Mouse (Mus musculus) liver, embryonic 11.5 days (tissue): ENCODE measurements around the gene Faah. TPM values are rescaled to one million over a fixed set of nuclear protein-coding genes. Genes with fewer than 3 reads are reported as not detected.

Experiments
- ATAC-seq: fragments of 200-750 bp; cut with Nextera tagmentation; replicated peaks from 2 replicates; pipeline ENCODE4 v1.8.0; 2017; ENCODE audit warnings: moderate number of reproducible peaks, mild to moderate bottlenecking, moderate TSS enrichment, moderate library complexity; ENCODE audit not compliant: low FRiP score
- DNase-seq: peaks from one replicate; pipeline ENCODE4 v3.0.0-alpha.2; 2017; ENCODE audit warnings: low spot score
- H3K27ac ChIP-seq: fragments of 300-500 bp; sonication (generic); 2 replicates; pipeline ENCODE4 v1.5.1; 2014; ENCODE audit warnings: mild to moderate bottlenecking, low read depth, low read length, control low read depth
- H3K27me3 ChIP-seq: fragments of 300-500 bp; sonication (generic); replicated peaks from 2 replicates; pipeline ENCODE4 v1.6.1; 2014; ENCODE audit warnings: low read length, mixed read lengths; ENCODE audit not compliant: control insufficient read depth, insufficient read depth
- H3K36me3 ChIP-seq: fragments of 300-500 bp; sonication (generic); 2 replicates; pipeline ENCODE4 v1.6.1; 2014; ENCODE audit warnings: mild to moderate bottlenecking, low read length, moderate library complexity, mixed read lengths; ENCODE audit not compliant: control insufficient read depth, insufficient read depth
- H3K4me1 ChIP-seq: fragments of 300-500 bp; sonication (generic); replicated peaks from 2 replicates; pipeline ENCODE4 v1.6.1; 2014; ENCODE audit warnings: low read length, mixed read lengths; ENCODE audit not compliant: control insufficient read depth, insufficient read depth
- H3K4me2 ChIP-seq: fragments of 300-500 bp; sonication (generic); 2 replicates; pipeline ENCODE4 v1.6.1; 2014; ENCODE audit warnings: mild to moderate bottlenecking, control low read depth, moderate library complexity
- H3K4me3 ChIP-seq: fragments of 300-500 bp; sonication (generic); 2 replicates; pipeline ENCODE4 v1.5.1; 2014; ENCODE audit warnings: low read depth, low read length, control low read depth
- H3K9ac ChIP-seq: fragments of 300-500 bp; sonication (generic); 2 replicates; pipeline ENCODE4 v1.6.1; 2014; ENCODE audit warnings: low read depth, low read length, control low read depth
- H3K9me3 ChIP-seq: fragments of 300-500 bp; sonication (generic); 2 replicates; pipeline ENCODE4 v1.6.1; 2016; ENCODE audit warnings: low read length, inconsistent platforms, mixed read lengths; ENCODE audit not compliant: control insufficient read depth
- WGBS: fragments of 180-500 bp; shearing (Covaris S2); extraction: QIAGEN DNeasy Blood & Tissue Kit; methylation state at CpG from one replicate; pipeline ENCODE4 v1.1.7; 2014; 5-methylcytosine and 5-hydroxymethylcytosine counted together
- polyA plus RNA-seq: library from polyadenylated mRNA; unstranded; fragments of >200 nt; fragmentation: Nextera tagmentation; extraction: Ambion mirVana; gene quantifications from 2 replicates; pipeline ENCODE4 v1.2.1, GENCODE M21; 2014

Gene Faah
- polyA plus RNA-seq, 1 experiment from 2014 or later, result 3.9 TPM

- ATAC-seq (no peak), DNase-seq (no peak)
- Histone ChIP-seq H3K9ac (no peak overlapping the region), H3K27me3 (peaks cover 83% of the 10 kb centered on the region), H3K4me2 (no peak overlapping the region), H3K4me3 (no peak overlapping the region), H3K9me3 (no peaks in the 10 kb centered on the region), H3K27ac (no peak overlapping the region), H3K36me3 (no peaks in the 10 kb centered on the region), H3K4me1 (no peaks in the 10 kb centered on the region; the same call in 1 of the 2 replicates)
- WGBS, result 4% methylated on average over 19 of the region's 19 CpGs
Observed at GRCm38 (mm10) chr4:115954656-115955493, 62.9 kb downstream of the Faah start.

GRCm38 (mm10) chr4:115953559-115953958 lies 64.2 kb downstream of the Faah start:
- Histone ChIP-seq H3K36me3 (no peaks in the 10 kb centered on the region), H3K27me3 (peaks cover 85% of the 10 kb centered on the region), H3K9me3 (no peaks in the 10 kb centered on the region), H3K4me3 (no peak overlapping the region), H3K4me1 (no peaks in the 10 kb centered on the region; the same call in 1 of the 2 replicates), H3K9ac (no peak overlapping the region), H3K4me2 (no peak overlapping the region), H3K27ac (no peak overlapping the region)
- WGBS, result 41% methylated on average over 5 of the region's 5 CpGs
- DNase-seq (no peak), ATAC-seq (no peak)

- no peak overlapping the region for H3K4me2 ChIP-seq
- 14% methylated on average over 6 of the region's 6 CpGs for WGBS
- H3K36me3 ChIP-seq, result no peaks in the 10 kb centered on the region
- H3K9ac ChIP-seq, result no peak overlapping the region
- ATAC-seq (no peak), DNase-seq (no peak)
- no peaks in the 10 kb centered on the region for H3K9me3 ChIP-seq
- no peak overlapping the region for H3K27ac ChIP-seq
- H3K4me3 ChIP-seq, result no peak overlapping the region
- no peaks in the 10 kb centered on the region; the same call in 1 of the 2 replicates for H3K4me1 ChIP-seq
- peaks cover 82% of the 10 kb centered on the region for H3K27me3 ChIP-seq
Observed at GRCm38 (mm10) chr4:115952758-115953157, 65.0 kb downstream of the Faah start.

DNA sequence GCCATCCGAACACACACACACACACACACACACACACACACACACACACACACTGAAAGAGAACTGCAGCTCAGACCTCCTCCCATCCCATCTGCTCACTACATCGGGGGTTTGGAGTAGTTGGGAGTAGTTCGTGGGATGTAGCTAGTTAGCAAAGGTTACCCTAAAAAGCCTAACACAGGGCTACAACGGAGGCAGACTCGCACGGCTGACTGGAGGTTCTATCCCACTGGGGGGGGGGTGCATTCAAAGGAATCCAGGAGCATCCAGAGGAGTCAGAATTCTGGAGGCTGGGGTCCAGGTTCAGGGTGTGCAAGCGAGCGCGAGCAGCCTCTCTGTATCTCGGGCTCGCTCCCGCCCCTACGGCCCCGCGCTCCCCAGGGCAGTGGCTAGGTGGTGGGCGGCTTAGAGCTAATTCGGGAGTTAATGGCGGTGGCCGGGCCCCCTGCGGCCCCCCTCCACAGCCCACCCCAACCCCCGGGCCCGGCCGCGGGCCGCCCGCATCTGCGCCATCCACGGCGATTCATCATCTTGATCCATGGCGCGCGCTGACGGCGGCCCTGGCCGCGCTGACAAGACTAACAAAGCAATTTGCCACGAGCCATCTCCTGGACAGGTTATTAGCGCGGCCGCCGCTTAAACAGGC lies 73.9 kb downstream of the Faah start:
- no peaks in the 10 kb centered on the region for H3K4me1 ChIP-seq

DNA sequence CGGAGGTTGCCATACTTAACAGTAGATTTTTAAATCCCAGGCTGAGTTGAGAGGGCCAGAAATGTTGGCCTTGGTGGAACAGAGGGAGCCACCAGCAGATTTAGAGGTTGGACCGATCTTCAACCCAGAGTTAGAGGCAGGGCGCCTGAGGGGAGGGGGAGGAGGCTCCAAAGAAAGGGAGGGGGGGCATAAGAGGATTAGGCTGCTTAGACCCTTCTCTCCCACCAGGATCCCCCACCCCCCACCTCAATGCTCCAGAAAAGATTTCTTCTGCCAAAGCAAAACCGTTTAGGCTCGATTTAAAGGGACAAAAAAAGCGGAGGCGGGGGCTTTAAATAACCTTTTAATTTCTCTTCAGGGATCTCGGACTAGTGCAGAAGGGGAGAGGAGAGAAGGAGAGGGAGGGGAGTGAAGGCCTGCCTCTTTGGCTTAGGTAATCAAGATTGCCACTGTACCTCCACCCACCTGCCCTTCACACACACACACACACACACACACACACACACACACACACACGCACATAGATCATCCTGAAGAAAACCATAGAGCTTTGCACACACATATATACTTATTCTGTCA lies 76.4 kb downstream of the Faah start:
- no peaks in the 10 kb centered on the region for H3K4me1 ChIP-seq
- H3K27me3 ChIP-seq, result peaks cover 100% of the 10 kb centered on the region
- no peak overlapping the region for H3K27ac ChIP-seq
- H3K4me3 ChIP-seq, result no peak overlapping the region
- WGBS, result 13% methylated on average over 9 of the region's 9 CpGs
- no peak overlapping the region for H3K4me2 ChIP-seq
- H3K9ac ChIP-seq, result no peak overlapping the region
- ATAC-seq (no peak), DNase-seq (no peak)
- no peaks in the 10 kb centered on the region for H3K9me3 ChIP-seq
- H3K36me3 ChIP-seq, result no peaks in the 10 kb centered on the region

More for the DNA sequence above, 73.9 kb downstream of the Faah start:
- no peak for ATAC-seq
- peaks cover 86% of the 10 kb centered on the region for H3K27me3 ChIP-seq
- no peak overlapping the region for H3K4me3 ChIP-seq
- H3K9me3 ChIP-seq, result no peaks in the 10 kb centered on the region
- no peak overlapping the region for H3K9ac ChIP-seq
- DNase-seq, result no peak
- 2% methylated on average over 41 of the region's 41 CpGs for WGBS
- peak overlapping the region; percentile 26; the same call in 1 of the 2 replicates for H3K4me2 ChIP-seq
- no peak overlapping the region for H3K27ac ChIP-seq
- H3K36me3 ChIP-seq, result no peaks in the 10 kb centered on the region

- H3K4me2 ChIP-seq, result no peak overlapping the region
- H3K4me1 ChIP-seq, result no peaks in the 10 kb centered on the region
- peaks cover 100% of the 10 kb centered on the region for H3K27me3 ChIP-seq
- H3K9ac ChIP-seq, result no peak overlapping the region
- no peak overlapping the region for H3K4me3 ChIP-seq
- ATAC-seq (no peak), DNase-seq (no peak)
- 4% methylated on average over 3 of the region's 3 CpGs for WGBS
- no peaks in the 10 kb centered on the region for H3K36me3 ChIP-seq
- H3K9me3 ChIP-seq, result no peaks in the 10 kb centered on the region
- H3K27ac ChIP-seq, result no peak overlapping the region
Observed at GRCm38 (mm10) chr4:115940681-115941080, 77.0 kb downstream of the Faah start.

DNA sequence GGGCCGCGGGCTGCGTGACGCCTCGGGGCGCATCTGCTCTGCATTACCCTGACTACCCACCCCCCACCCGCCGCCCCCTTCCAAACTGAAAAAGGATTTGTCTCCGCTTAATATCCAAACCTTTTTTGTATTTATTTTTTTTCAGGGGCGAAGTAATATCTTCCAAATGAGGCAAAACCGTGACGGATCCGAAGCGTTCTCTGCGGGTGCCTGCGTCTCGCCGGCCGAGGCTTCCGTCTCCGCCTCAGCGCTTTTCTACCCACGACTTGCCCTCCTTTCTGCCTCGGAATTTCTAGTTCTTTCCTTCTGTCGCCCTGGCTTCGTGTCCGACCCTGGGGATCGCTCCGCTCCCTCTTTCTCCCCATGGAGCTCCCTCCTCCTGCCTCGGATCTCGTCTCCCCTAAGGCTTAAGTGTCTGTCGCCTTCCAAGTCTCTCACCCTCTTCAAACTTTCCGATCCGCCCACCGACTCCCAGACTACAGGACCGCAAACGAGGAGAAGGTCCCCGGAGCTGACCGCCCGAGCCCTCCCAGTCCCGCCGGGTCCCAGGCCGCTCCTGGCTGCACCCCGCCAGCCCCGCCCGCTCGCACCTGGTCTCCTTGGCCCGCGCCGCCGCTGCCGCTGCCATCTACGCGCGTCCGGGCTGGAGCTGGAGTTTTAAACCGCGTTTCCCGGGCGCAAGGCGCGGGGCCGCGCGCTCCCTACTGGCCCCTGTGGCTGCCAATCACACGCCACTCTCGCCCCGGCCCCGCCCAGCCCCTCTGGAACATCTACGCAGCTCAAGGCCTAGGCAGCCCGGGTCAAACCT lies 78.2 kb downstream of the Faah start, which contains the start of gene Dmbx1:
Dmbx1 (minus strand) TSS at position 632 of the 808 bp plus-strand sequence.
- ATAC-seq, result no peak
- DNase-seq, result no peak
- Histone ChIP-seq H3K4me2 (peak within 1 kb of the TSS; percentile 55), H3K4me1 (no peaks in the 10 kb centered on the region), H3K27me3 (peaks cover 100% of the 10 kb centered on the region), H3K9me3 (no peaks in the 10 kb centered on the region), H3K27ac (no peak within 1 kb of the TSS), H3K4me3 (peak within 1 kb of the TSS; percentile 31), H3K36me3 (no peaks in the 10 kb centered on the region), H3K9ac (no peak within 1 kb of the TSS)
- WGBS, result under 1% methylated on average over 70 of the region's 71 CpGs
